Mouse (Mus musculus) 3134 (cell line): Measurements from ENCODE around the gene Ptbp3.

Source experiments
- DNase-seq: peaks from one replicate; pipeline ENCODE4 v3.0.0-alpha.2; 2011; ENCODE audit warnings: low spot score; ENCODE audit not compliant: insufficient read length; ENCODE audit errors: extremely low read depth

Ptbp3 gene

DNA sequence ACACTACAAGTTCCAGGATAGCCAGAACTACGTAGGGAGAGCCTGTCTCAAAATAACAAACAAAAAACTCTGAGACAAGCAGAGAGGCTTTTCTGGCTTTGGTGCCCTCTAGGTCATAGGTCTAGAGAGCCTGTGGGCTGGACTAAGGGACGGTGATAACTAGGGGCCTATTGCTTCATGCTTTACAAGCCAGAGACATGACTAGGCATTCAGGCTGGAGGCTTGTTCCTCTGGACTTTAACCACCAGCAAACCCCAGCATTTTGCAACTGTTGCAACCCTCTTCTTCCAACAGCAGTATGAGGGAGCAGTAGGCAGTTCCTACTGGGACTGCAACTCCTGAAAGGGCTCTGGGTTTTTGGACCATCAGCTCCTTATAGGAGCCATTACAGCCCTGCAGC lies 109.2 kb downstream of the Ptbp3 start:
- no peak for DNase-seq

DNA sequence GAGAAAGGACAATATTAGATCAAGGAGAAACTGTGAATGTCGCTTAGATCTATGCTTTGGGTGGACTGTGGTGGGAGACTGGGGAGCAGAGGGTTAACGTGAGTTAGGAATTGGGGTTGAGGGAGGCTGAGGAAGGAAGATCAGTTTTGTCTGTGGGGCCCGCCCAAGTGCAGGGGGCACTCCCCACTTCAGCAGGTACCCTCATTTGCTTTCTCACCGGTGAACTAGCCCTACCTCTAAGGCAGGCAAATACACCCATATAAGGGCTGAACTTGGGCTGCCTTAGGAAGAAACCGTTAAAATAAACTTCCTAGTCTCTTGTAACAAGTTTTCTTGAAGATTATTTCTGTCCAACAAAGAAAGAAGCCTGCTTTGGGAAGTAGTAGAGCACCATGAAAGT lies 110.1 kb downstream of the Ptbp3 start:
- no peak for DNase-seq

DNA sequence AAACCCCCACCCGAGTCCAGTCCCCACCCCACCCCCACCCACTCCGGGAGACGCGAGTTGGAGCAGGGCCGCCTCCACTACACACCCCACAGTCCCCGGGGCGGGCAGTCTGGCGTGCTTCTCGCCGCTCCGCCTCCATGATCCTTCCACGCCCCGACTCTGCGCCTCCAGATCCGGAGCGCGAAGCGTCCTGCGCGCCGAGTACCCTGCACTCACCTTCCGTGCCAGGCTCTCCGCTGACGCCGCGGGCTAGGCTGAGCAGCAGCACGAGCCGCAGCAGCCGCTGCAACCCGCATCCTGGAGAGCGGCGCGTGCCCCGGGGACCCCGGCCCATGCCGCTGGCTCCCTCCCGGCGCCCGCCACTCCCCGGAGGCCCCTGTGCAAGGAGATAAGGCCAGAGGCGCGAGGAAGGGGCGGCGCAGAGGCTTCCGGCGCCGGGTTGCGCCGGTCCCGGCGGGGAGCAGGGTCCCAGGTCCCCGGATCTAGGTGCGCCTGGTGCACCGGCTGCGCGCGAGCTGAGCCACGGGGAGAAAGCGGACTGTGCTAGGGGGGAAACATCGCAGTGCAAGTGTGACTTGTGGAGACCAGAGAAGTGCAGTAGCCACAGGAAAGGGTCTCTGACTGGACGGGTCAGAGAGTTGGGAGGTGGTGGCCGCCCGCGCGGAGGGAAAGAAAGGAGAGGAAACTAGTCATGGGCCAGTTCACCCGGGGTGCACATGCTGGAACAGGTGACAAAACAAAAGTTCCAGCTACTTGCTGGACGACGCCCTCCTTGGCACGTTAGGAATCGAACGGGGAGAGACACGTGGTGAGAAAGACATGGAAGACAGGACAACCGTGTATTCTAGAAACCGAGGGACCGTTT lies 110.9 kb downstream of the Ptbp3 start, which contains the start of gene Susd1:
TSS of gene Susd1 (minus strand) at position 644 of the 865 bp plus-strand sequence.
- DNase-seq, result no peak

DNA sequence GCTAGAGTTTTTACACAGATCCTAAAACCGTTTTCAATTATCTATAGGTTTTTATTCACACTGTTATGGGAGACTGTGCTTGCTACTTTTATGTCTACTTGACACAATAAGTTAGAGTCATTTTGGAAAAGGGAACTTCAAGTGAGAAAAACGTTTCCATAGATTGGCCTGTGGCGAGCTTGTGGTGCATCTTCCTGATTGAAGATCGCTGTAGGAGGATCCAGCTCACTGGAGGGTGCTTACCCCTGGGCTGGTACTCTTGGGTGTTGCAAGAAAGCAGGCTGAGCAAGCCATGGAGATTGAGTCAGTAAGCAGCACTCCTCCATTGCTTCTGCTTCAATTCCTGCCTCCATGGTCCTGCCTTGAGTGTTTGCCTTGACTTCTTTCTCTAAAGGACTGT lies 113.2 kb downstream of the Ptbp3 start:
- DNase-seq, result no peak

DNA sequence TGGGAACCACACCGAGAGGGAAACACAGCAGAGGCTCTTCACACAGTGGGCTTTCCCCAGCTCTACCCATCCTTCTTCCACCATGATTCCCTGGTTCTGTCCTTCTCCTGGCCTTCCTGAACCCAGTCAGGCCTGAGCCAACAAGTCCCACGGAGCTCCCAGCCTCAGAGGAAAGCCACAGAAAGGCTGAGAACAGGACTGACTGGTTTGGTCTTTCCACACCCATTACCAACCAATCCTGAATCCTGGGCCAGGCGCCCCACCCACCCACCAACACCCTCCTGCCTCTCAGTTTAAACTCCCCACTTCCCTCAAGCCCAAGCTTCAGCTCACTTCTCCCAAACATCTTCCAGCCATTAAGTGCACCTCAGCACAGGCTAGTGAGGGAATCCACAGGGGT lies 115.1 kb downstream of the Ptbp3 start:
- no peak for DNase-seq

DNA sequence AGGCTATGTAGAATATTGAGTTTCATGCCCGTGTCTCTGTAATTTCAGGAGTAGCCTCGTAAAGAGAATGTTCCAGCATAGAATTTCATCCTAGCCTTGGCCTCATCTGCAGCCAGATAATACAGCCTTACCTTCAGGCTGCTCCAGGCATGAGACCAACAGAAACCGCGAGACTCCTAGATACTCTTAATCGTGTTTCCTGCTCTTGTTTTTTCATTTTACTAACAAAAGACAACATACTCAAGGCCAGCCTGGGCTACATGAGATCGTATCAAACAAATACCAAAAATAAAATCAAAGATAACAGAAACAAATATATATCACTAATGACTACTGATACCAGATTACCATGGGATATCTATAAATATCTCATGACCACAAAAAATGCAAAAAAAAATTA lies 120.0 kb downstream of the Ptbp3 start:
- no peak for DNase-seq

DNA sequence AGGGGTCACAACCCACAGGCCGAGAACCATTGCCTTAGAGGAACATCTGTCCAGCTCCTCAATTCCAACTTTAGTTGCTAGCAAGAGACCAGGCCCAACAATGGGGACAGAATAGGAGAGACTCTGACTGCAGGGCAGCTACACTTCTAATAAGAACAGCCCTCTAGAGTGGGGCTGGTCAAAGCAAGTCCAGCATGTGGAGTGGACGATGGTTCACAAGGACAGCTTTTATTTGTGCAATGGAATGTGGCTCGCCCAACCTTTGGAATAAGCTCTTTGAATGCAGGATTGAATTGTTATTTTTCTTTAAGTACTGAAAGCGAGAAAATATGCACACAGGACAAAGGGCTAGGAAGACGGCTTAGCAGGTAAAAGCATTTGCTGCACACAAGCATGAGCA lies 122.7 kb downstream of the Ptbp3 start:
- no peak for DNase-seq

DNA sequence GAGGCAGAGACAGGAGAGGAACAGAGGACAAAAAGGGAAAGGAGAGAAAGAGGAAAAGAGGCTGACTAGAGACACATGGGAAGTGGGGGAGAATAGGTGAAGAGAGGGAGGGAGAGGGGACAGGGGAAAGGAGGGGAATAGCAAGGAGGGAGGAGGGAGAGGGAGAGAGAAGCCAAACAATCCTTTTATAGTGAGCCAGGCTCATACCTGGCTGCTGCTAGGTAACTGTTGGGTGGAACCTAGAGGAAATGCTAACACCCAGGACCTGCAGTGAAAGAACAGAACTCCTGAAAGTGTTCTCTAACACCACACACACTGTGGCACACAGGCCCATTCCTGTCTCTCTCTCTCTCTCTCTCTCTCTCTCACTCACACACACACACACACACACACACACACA lies 126.4 kb downstream of the Ptbp3 start:
- no peak for DNase-seq

DNA sequence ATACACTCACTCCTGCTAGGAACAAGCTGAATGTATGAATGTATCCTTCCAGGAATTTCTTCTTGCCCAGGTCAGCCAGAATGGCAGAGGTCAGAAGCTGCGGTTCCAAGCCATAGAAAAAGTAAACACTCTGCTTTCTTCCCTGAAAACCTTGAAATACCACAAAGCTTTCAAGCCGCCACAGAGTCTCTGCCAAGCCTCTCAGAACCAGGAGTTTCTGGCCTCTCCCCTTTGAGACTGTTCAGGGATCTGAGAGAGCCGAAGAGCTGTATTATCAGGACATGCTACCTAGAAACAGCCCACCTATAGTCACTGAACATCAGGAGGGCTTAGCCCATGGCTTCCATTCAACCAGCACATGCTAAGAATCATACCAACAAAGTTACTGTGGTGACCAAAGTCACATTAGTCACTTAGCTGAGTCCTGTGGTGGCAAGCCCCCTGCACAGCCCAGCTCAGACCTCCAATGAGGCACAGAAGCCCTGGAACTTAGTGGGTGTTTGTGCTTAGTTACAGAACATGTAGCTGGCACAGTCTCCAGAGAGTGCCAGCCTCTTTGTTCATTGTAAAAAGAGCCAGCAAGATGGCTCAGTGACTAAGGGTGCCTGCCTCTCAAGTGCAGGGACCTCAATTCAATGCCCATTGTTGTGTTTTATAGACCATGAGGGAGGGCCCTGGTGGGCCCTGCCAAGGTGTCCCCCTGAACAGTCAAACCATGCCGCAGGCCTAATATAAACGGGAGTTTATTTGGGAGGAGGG lies 127.0 kb downstream of the Ptbp3 start:
- no peak for DNase-seq
